8 mouse cellular contexts compared by ENCODE assay signal in genomic region chr19:8991245-8991870, GRCm38 (mm10). TPM values are rescaled to one million over a fixed set of nuclear protein-coding genes. Genes with fewer than 3 reads are reported as not detected.
A peak's percentile ranks its signal among the peaks of the same experiment; 100 is the strongest.
DNase-seq lines count a peak whose midpoint lies in the region; ATAC-seq and TF ChIP-seq lines count a peak whose summit lies in the region.

No protein-coding gene starts in this region.

- no peak for TF ChIP-seq POLR2A in CH12.LX (IDR thresholded peaks at IDR 0.05; ENCODE audit: low read depth, low read length)

- intact Hi-C loops in left cerebral cortex, postnatal 14 days (cut with DNase I): no loop called here

- no peak overlapping the region for H3K9ac ChIP-seq in forebrain, embryonic 14.5 days (ENCODE audit: low read length)
- no peak overlapping the region for H3K9ac ChIP-seq in forebrain, embryonic 16.5 days (replicated peaks; ENCODE audit: low read depth, low read length)
- H3K9ac ChIP-seq in CH12.LX (ENCODE audit: insufficient read depth, low read depth): peak overlapping the region; percentile 31; the same call in 1 of the 2 replicates
- peak overlapping the region; percentile 90 for H3K9ac ChIP-seq in heart, embryonic 13.5 days
- peak overlapping the region; percentile 71 for H3K9ac ChIP-seq in limb, embryonic 13.5 days

- H3K4me2 ChIP-seq in forebrain, embryonic 14.5 days (ENCODE audit: low read length): peak overlapping the region; percentile 89; the same call in 1 of the 2 replicates
- no peak overlapping the region for H3K4me2 ChIP-seq in forebrain, embryonic 16.5 days (ENCODE audit: low read length)
- peak overlapping the region; percentile 45 for H3K4me2 ChIP-seq in CH12.LX (ENCODE audit: insufficient read depth, low read depth, poor library complexity, severe bottlenecking)
- peak overlapping the region; percentile 71 for H3K4me2 ChIP-seq in heart, embryonic 13.5 days
- peak overlapping the region; percentile 81 for H3K4me2 ChIP-seq in limb, embryonic 13.5 days (replicated peaks)

- H3K4me3 ChIP-seq in forebrain, embryonic 14.5 days (ENCODE audit: low read depth, low read length): no peak overlapping the region
- no peak overlapping the region for H3K4me3 ChIP-seq in forebrain, embryonic 16.5 days (replicated peaks; ENCODE audit: low read length)
- no peak overlapping the region for H3K4me3 ChIP-seq in CH12.LX (replicated peaks in 1 of 3; ENCODE audit: low read depth in 2 of 3, low read length in 2 of 3, poor library complexity in 1 of 3)
- H3K4me3 ChIP-seq in heart, embryonic 13.5 days: peak overlapping the region; percentile 71
- H3K4me3 ChIP-seq in limb, embryonic 13.5 days: peak overlapping the region; percentile 87

- no peaks in the 10 kb centered on the region for H3K9me3 ChIP-seq in forebrain, embryonic 14.5 days (replicated peaks; ENCODE audit: control insufficient read depth, low read length)
- no peaks in the 10 kb centered on the region for H3K9me3 ChIP-seq in forebrain, embryonic 16.5 days (ENCODE audit: control insufficient read depth, low read length)
- no peaks in the 10 kb centered on the region for H3K9me3 ChIP-seq in CH12.LX (replicated peaks; ENCODE audit: low read length)
- no peaks in the 10 kb centered on the region for H3K9me3 ChIP-seq in heart, embryonic 13.5 days
- H3K9me3 ChIP-seq in limb, embryonic 13.5 days: no peaks in the 10 kb centered on the region

- in situ Hi-C loops in CH12.LX (cut with MboI; ENCODE audit: low pct_ligation_motif_present, low pct_unique_long_range_greater_than_20kb, low sequenced_read_pairs): loop anchor here (5.0 to 10.0 kb wide), 2 partner anchors 63 to 86 kb away; no protein-coding TSS in a partner anchor

- peaks cover 40% of the 10 kb centered on the region for H3K79me2 ChIP-seq in CH12.LX (replicated peaks; ENCODE audit: control insufficient read depth, extremely low read depth, insufficient read depth, poor library complexity, severe bottlenecking)

- no peak for TF ChIP-seq CTCF in CH12.LX (conservative IDR thresholded peaks at IDR 0.05 in 1 of 2, IDR thresholded peaks at IDR 0.05 in 1 of 2; ENCODE audit: low read depth in 2 of 2, low read length in 2 of 2)

- TF ChIP-seq RAD21 in CH12.LX (IDR thresholded peaks at IDR 0.05; ENCODE audit: low read depth, low read length): no peak

- H3K27me3 ChIP-seq in forebrain, embryonic 14.5 days (replicated peaks; ENCODE audit: control insufficient read depth, insufficient read depth, low read length): peaks cover 11% of the 10 kb centered on the region; the same call in 1 of the 2 replicates
- H3K27me3 ChIP-seq in forebrain, embryonic 16.5 days (replicated peaks; ENCODE audit: control insufficient read depth, insufficient read depth, low read length): peaks cover 14% of the 10 kb centered on the region
- H3K27me3 ChIP-seq in CH12.LX (replicated peaks): peaks cover 14% of the 10 kb centered on the region
- H3K27me3 ChIP-seq in heart, embryonic 13.5 days (replicated peaks): no peaks in the 10 kb centered on the region
- H3K27me3 ChIP-seq in limb, embryonic 13.5 days: no peaks in the 10 kb centered on the region

- H3K27ac ChIP-seq in forebrain, embryonic 14.5 days (ENCODE audit: low read depth, low read length): no peak overlapping the region
- H3K27ac ChIP-seq in forebrain, embryonic 16.5 days (ENCODE audit: low read length): no peak overlapping the region
- H3K27ac ChIP-seq in CH12.LX (ENCODE audit: insufficient read depth, low read depth): peak overlapping the region; percentile 97
- peak overlapping the region; percentile 93 for H3K27ac ChIP-seq in heart, embryonic 13.5 days (replicated peaks)
- H3K27ac ChIP-seq in limb, embryonic 13.5 days: peak overlapping the region; percentile 98

- dilution Hi-C loops in CH12.LX (cut with MboI; ENCODE audit: extremely low pct_ligation_motif_present, extremely low pct_unique_long_range_greater_than_20kb, low sequenced_read_pairs): no loop called here

- no peak for TF ChIP-seq EP300 in CH12.LX (IDR thresholded peaks at IDR 0.05; ENCODE audit: low read length)

- no peaks in the 10 kb centered on the region for H3K36me3 ChIP-seq in forebrain, embryonic 14.5 days (ENCODE audit: control insufficient read depth, insufficient read depth, low read length)
- H3K36me3 ChIP-seq in forebrain, embryonic 16.5 days (ENCODE audit: control insufficient read depth, insufficient read depth): no peaks in the 10 kb centered on the region
- no peaks in the 10 kb centered on the region for H3K36me3 ChIP-seq in CH12.LX (replicated peaks in 1 of 2; ENCODE audit: control insufficient read depth in 1 of 2, insufficient read depth in 1 of 2, low read length in 1 of 2)
- no peaks in the 10 kb centered on the region for H3K36me3 ChIP-seq in heart, embryonic 13.5 days
- no peaks in the 10 kb centered on the region for H3K36me3 ChIP-seq in limb, embryonic 13.5 days

- peaks cover 14% of the 10 kb centered on the region for H3K4me1 ChIP-seq in forebrain, embryonic 14.5 days (ENCODE audit: control insufficient read depth, insufficient read depth, low read length)
- peaks cover 20% of the 10 kb centered on the region for H3K4me1 ChIP-seq in forebrain, embryonic 16.5 days (replicated peaks; ENCODE audit: control insufficient read depth, insufficient read depth, low read length)
- peaks cover 28 to 78% of the 10 kb centered on the region in 2 experiments for H3K4me1 ChIP-seq in CH12.LX (ENCODE audit: control insufficient read depth in 1 of 2, insufficient read depth in 2 of 2)
- peaks cover 84% of the 10 kb centered on the region for H3K4me1 ChIP-seq in heart, embryonic 13.5 days
- peaks cover 73% of the 10 kb centered on the region for H3K4me1 ChIP-seq in limb, embryonic 13.5 days

- DNase-seq in forebrain, embryonic 14.5 days (ENCODE audit: low spot score): no peak
- DNase-seq in CH12.LX (ENCODE audit: extremely low read depth): no peak
- no peak for DNase-seq in right cerebral cortex, postnatal 25 days
- DNase-seq in layer of hippocampus, adult 11-12 months (ENCODE audit: low spot score): no peak
- DNase-seq in left cerebral cortex, postnatal 14 days (ENCODE audit: low spot score in 2 of 2): no peak

- 75% methylated on average over 4 of the region's 4 CpGs for WGBS in forebrain, embryonic 14.5 days
- WGBS in forebrain, embryonic 16.5 days: 68% methylated on average over 4 of the region's 4 CpGs
- WGBS in heart, embryonic 13.5 days: 43% methylated on average over 4 of the region's 4 CpGs
- 60% methylated on average over 4 of the region's 4 CpGs for WGBS in limb, embryonic 13.5 days

- no peak for ATAC-seq in forebrain, embryonic 14.5 days
- ATAC-seq in forebrain, embryonic 16.5 days: no peak
- ATAC-seq in heart, embryonic 13.5 days (ENCODE audit: extremely low read depth, insufficient number of reproducible peaks, low FRiP score, low TSS enrichment): no peak
- ATAC-seq in limb, embryonic 13.5 days (ENCODE audit: low FRiP score, low read depth): no peak

TF ChIP-seq in CH12.LX, 34 proteins besides CTCF, POLR2A, EP300 and RAD21:
- TF ChIP-seq MXI1 (IDR thresholded peaks at IDR 0.05; ENCODE audit: low read depth, low read length): no peak
- TF ChIP-seq BHLHE40 (IDR thresholded peaks at IDR 0.05; ENCODE audit: low read depth, low read length): peak; percentile 60

RNA-seq across cellular contexts. Expression of gene Ahnak, which starts 2.3 kb away (rescaled TPM):
- 2.6 and 4.5 TPM in 2 replicates for polyA plus RNA-seq in forebrain, embryonic 14.5 days (2014; fragmentation: Nextera tagmentation; extraction: Ambion mirVana)
- polyA plus RNA-seq in forebrain, embryonic 16.5 days (2015; fragmentation: Nextera tagmentation; extraction: Ambion mirVana): 2.2 and 3.4 TPM in 2 replicates
- 15.3 and 21.7 TPM in 2 replicates for total RNA-seq in CH12.LX (2012; rRNA removed)
- total RNA-seq in CH12.LX (2014; rRNA removed): 1.5 and 1.7 TPM in 2 replicates
- 1.8 and 2.0 TPM in 2 replicates for polyA plus RNA-seq in CH12.LX (2012; ENCODE audit: insufficient read length, low read depth)
- polyA plus RNA-seq in heart, embryonic 13.5 days (2015; fragmentation: Nextera tagmentation; extraction: Ambion mirVana): 22.8 TPM in 2 replicates
- 35.2 and 35.6 TPM in 2 replicates for polyA plus RNA-seq in limb, embryonic 13.5 days (2015; fragmentation: Nextera tagmentation; extraction: Ambion mirVana)
- 10 to 100 TPM; 15.7 to 23.9 TPM for total RNA-seq in left cerebral cortex, postnatal 14 days (2021)

RNA-seq across cellular contexts. Expression of gene Eef1g, which starts 24.5 kb away (rescaled TPM):
- 356 and 360 TPM in 2 replicates for polyA plus RNA-seq in forebrain, embryonic 14.5 days (2014; fragmentation: Nextera tagmentation; extraction: Ambion mirVana)
- polyA plus RNA-seq in forebrain, embryonic 16.5 days (2015; fragmentation: Nextera tagmentation; extraction: Ambion mirVana): 346 and 348 TPM in 2 replicates
- 1,294 and 1,368 TPM in 2 replicates for total RNA-seq in CH12.LX (2012; rRNA removed)
- total RNA-seq in CH12.LX (2014; rRNA removed): 1,172 and 1,266 TPM in 2 replicates
- 1,511 and 1,695 TPM in 2 replicates for polyA plus RNA-seq in CH12.LX (2012; ENCODE audit: insufficient read length, low read depth)
- 251 and 281 TPM in 2 replicates for polyA plus RNA-seq in heart, embryonic 13.5 days (2015; fragmentation: Nextera tagmentation; extraction: Ambion mirVana)
- 508 and 512 TPM in 2 replicates for polyA plus RNA-seq in limb, embryonic 13.5 days (2015; fragmentation: Nextera tagmentation; extraction: Ambion mirVana)
- total RNA-seq in left cerebral cortex, postnatal 14 days (2021): 100 to 1,000 TPM; 188 to 198 TPM

RNA-seq across cellular contexts. Expression of gene Tut1, which starts 37.7 kb away (rescaled TPM):
- 24.2 and 26.4 TPM in 2 replicates for polyA plus RNA-seq in forebrain, embryonic 14.5 days (2014; fragmentation: Nextera tagmentation; extraction: Ambion mirVana)
- polyA plus RNA-seq in forebrain, embryonic 16.5 days (2015; fragmentation: Nextera tagmentation; extraction: Ambion mirVana): 33.6 and 35.5 TPM in 2 replicates
- 47.7 and 49.1 TPM in 2 replicates for total RNA-seq in CH12.LX (2012; rRNA removed)
- total RNA-seq in CH12.LX (2014; rRNA removed): 40.4 and 41.8 TPM in 2 replicates
- 52.9 and 54.9 TPM in 2 replicates for polyA plus RNA-seq in CH12.LX (2012; ENCODE audit: insufficient read length, low read depth)
- polyA plus RNA-seq in heart, embryonic 13.5 days (2015; fragmentation: Nextera tagmentation; extraction: Ambion mirVana): 16.3 and 17.1 TPM in 2 replicates
- polyA plus RNA-seq in limb, embryonic 13.5 days (2015; fragmentation: Nextera tagmentation; extraction: Ambion mirVana): 35.6 and 36.5 TPM in 2 replicates
- 10 to 100 TPM; 16.7 to 16.8 TPM for total RNA-seq in left cerebral cortex, postnatal 14 days (2021)

RNA-seq across cellular contexts. Expression of gene Mta2, which starts 49.7 kb away (rescaled TPM):
- 57.1 and 57.4 TPM in 2 replicates for polyA plus RNA-seq in forebrain, embryonic 14.5 days (2014; fragmentation: Nextera tagmentation; extraction: Ambion mirVana)
- 175 and 186 TPM in 2 replicates for polyA plus RNA-seq in forebrain, embryonic 16.5 days (2015; fragmentation: Nextera tagmentation; extraction: Ambion mirVana)
- total RNA-seq in CH12.LX (2012; rRNA removed): 131 and 158 TPM in 2 replicates
- total RNA-seq in CH12.LX (2014; rRNA removed): 115 and 117 TPM in 2 replicates
- polyA plus RNA-seq in CH12.LX (2012; ENCODE audit: insufficient read length, low read depth): 149 and 162 TPM in 2 replicates
- polyA plus RNA-seq in heart, embryonic 13.5 days (2015; fragmentation: Nextera tagmentation; extraction: Ambion mirVana): 83.6 and 88.0 TPM in 2 replicates
- polyA plus RNA-seq in limb, embryonic 13.5 days (2015; fragmentation: Nextera tagmentation; extraction: Ambion mirVana): 192 and 193 TPM in 2 replicates
- total RNA-seq in left cerebral cortex, postnatal 14 days (2021): 10 to 100 TPM; 48.6 to 50.3 TPM

Comparison
In these comparisons a context has a peak if more than half of its experiments do, and no peak if none do; other contexts are left out.
1. H3K27ac ChIP-seq: peak in CH12.LX (single experiment), heart, embryonic 13.5 days (single experiment) and limb, embryonic 13.5 days (single experiment); none in forebrain, embryonic 14.5 days (single experiment) and forebrain, embryonic 16.5 days (single experiment).
2. H3K4me3 ChIP-seq: peak in heart, embryonic 13.5 days (single experiment) and limb, embryonic 13.5 days (single experiment); none in forebrain, embryonic 14.5 days (single experiment), forebrain, embryonic 16.5 days (single experiment) and CH12.LX (0 of 3).
3. H3K9ac ChIP-seq: peak in CH12.LX (single experiment), heart, embryonic 13.5 days (single experiment) and limb, embryonic 13.5 days (single experiment); none in forebrain, embryonic 14.5 days (single experiment) and forebrain, embryonic 16.5 days (single experiment).